Mouse (Mus musculus) heart, adult 8-10 months (tissue): ENCODE results near the gene Ankle1. TPM values are rescaled to one million over a fixed set of nuclear protein-coding genes. Genes with fewer than 3 reads are reported as not detected.
A peak's percentile ranks its signal among the peaks of the same experiment; 100 is the strongest.
"Not testable (repeated sequence)": the region's sequence is repeated elsewhere in the genome, so short reads cannot be mapped to it uniquely, and the experiment has no call there.

ENCODE experiments used
- DNase-seq: peaks from one replicate; pipeline ENCODE4 v3.0.0; 2022; ENCODE audit warnings: low spot score
- total RNA-seq, 4 experiments: library from RNA; stranded (reverse); gene quantifications; 2 replicates each; pipeline ENCODE4 v1.2.4; 2022

The Ankle1 gene
- total RNA-seq, 4 experiments from 2014 or later, result 0.11 TPM; not detected in 3

GRCm38 (mm10) chr8:71407441-71407840 is 1.6 kb downstream of the Ankle1 start:
- no peak for DNase-seq

DNA sequence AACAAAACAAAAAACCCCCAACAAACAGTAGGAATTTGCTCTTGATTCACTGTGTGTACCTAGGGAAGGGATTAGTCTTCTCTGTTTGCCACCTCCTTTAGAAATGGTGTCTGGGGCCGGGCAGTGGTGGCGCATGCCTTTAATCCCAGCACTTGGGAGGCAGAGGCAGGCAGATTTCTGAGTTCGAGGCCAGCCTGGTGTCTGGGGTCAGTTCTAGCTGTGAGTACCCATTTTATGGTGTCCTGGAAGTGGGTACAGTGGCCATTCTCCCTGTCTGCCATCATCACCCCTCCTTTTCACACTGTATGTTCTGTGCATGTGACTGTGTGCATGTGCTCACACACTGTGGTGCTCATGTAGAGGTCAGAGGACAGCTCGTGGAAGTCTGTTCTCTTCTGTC is 2.4 kb downstream of the Ankle1 start:
- no peak for DNase-seq

DNA sequence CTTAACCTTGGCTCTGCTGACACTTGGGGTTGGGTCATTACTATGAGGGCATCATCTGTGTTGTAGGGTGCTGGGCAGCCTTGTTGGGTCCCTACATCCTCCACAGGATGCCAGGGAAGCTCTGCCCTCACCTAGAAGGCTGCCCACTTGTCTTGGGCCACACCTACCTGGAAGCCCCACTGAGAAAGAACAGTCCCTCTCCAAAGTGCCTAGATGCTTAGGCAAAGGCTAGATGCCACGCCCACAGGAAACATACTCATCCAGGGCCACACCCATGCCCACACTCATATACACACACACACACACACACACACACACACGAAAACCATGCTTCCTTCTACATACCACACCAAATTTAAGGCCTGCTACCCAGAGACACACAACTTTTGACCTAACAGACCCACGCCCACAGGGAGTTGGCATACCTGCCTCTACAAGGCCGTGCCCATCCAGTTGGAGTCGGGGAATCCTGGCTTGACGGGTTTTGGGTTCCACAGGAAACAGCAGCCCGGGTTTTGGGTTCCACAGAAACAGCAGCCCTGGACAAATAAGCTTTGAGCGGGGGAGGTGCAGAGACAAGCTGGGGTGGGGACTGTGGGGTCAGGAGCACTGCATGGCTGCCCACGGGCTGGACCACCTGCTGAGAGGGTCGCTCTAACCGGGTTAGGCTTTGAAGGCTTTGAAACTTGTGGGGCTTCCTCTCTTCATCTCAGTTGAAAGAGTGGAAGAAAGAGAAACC is 5.9 kb downstream of the Ankle1 start:
- no peak for DNase-seq

GRCm38 (mm10) chr8:71422121-71422520 is 16.3 kb downstream of the Ankle1 start:
- no peak for DNase-seq

GRCm38 (mm10) chr8:71432935-71433334 is 27.1 kb downstream of the Ankle1 start:
- not testable (repeated sequence) for DNase-seq

DNA sequence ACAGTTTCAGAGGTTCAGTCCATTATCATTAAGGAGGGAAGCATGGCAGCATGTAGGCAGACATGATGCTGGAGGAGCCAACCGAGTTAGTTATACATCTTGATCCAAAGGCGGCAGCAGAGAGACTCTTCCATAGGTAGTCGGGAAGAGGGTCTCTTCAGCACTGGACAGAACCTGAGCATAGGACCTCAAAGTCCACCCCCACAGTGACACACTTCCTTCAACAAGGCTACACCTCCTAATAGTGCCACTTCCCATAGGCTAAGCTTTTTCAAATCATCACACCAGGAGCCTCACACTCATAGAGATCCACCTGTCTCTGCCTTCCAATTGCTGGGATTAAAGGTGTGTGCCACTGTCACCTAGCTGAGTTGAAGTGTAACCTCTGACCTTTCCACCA is 31.2 kb downstream of the Ankle1 start:
- no peak for DNase-seq

- DNase-seq, result peak; percentile 54
These were observed 35.6 kb downstream of the Ankle1 start for GRCm38 (mm10) chr8:71441404-71441803.

GRCm38 (mm10) chr8:71445096-71445495 is 39.3 kb downstream of the Ankle1 start:
- no peak for DNase-seq

DNA sequence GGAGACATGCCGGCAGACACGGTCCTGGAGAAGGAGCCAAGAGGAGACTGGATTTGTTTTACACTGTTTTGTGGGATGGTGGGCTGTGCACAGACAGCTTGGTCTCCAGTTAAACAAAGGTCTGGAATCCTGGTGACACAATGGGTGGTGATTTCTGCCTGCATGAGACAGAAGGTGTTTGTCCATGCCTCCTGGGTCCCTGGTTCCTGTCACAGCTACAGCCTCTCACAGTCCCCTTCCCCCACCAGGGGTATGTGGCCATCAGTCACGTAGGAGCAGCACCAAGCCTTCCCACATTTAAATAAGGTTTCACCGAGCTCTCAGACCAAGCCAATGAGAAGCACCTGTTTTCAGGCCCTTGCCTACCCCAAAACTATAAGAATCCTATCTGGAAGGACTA is 45.5 kb downstream of the Ankle1 start:
- DNase-seq, result no peak

- no peak for DNase-seq
These were observed 46.0 kb downstream of the Ankle1 start for GRCm38 (mm10) chr8:71451777-71452176.

GRCm38 (mm10) chr8:71452669-71453068 is 46.9 kb downstream of the Ankle1 start:
- DNase-seq, result no peak

DNA sequence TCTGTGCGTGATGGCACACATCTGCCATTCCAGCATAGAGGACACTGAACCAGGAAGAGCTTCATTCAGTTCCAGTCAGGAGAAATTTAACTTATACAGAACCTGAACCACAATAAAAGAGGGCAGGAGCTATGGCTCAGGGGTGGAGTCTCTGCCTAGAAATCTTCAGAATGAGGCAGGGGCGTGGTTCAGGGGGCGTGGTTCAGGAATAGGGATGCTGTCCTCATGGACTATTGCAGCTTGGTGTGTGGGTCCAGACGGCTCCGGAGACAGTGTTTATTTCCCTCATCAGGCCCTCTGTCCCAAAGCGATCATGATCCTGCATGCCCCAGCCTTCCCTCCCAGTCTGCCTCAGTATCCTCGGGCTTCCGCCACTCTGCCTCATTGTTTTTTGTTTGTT is 48.9 kb downstream of the Ankle1 start:
- DNase-seq, result no peak

- DNase-seq, result no peak
These were observed 51.1 kb downstream of the Ankle1 start for GRCm38 (mm10) chr8:71456906-71457305.

DNA sequence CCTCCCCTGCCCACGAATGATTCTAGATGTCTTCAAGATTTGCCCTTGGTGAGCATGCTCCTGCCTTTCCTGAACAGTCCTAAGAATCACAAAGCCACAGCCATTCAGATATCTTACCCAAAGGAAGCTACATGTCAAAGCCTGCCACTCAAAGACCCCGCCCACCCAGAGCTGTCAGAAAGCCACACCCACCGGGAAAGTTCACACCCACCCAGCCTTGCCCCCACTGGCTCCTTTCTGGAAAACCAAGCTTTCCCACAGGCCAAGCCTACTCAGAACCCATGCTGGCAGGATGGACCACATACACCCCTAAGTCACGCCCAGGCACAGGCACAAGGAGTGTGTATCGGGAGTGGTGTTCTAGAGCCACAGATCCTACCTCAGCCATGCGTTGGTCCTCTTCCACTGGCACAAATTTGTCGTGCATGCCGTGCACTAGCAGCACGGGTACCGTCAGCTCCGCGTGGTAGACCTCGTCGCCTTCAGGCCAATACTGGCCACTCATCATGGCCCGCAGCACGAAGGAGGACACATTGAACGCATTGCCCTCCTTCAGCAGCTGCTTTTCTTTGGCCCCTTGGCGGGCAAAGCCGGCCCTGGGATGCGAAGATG is 52.0 kb downstream of the Ankle1 start:
- DNase-seq, result no peak

Other genes starting within 250 kb of the Ankle1 start
- gene Myo9b, start 133.3 kb upstream of the Ankle1 start, total RNA-seq, result 10 to 100 TPM; 22.8 to 27.1 (median 24.2) TPM
- 10 to 100 TPM; 21.9 to 30.3 (median 26.9) TPM for gene Haus8, start 133.1 kb upstream of the Ankle1 start, total RNA-seq
- gene Use1, start 39.2 kb upstream of the Ankle1 start, total RNA-seq, result 100 to 1,000 TPM; 176 to 184 (median 181) TPM
- 10 to 100 TPM; 11.2 to 15.0 (median 13.9) TPM for gene Ocel1, start 34.7 kb upstream of the Ankle1 start, total RNA-seq
- gene Nr2f6, start 24.1 kb upstream of the Ankle1 start, total RNA-seq, result 10 to 100 TPM; 44.3 to 52.2 (median 46.2) TPM
- gene Ushbp1, start 10.2 kb upstream of the Ankle1 start, total RNA-seq, result 10 to 100 TPM; 20.8 to 33.7 (median 22.0) TPM
- 10 to 100 TPM; 70.0 to 72.7 (median 71.3) TPM for gene Babam1, start 9.1 kb upstream of the Ankle1 start, total RNA-seq
- gene Abhd8, start 57.6 kb downstream of the Ankle1 start, total RNA-seq, result 10 to 100 TPM; 21.4 to 29.6 (median 24.8) TPM
- gene Mrpl34, start 58.9 kb downstream of the Ankle1 start, total RNA-seq, result 100 to 1,000 TPM; 114 to 128 (median 119) TPM
- 10 to 100 TPM; 31.0 to 37.7 (median 33.8) TPM for gene Dda1, start 63.2 kb downstream of the Ankle1 start, total RNA-seq
- gene Ano8, start 80.0 kb downstream of the Ankle1 start, total RNA-seq, result 10 to 100 TPM; 14.1 to 17.3 (median 16.1) TPM
- 10 to 100 TPM; 17.5 to 22.2 (median 19.0) TPM for gene Gtpbp3, start 82.1 kb downstream of the Ankle1 start, total RNA-seq
- gene Plvap, start 105.7 kb downstream of the Ankle1 start, total RNA-seq, result 10 to 100 TPM; 23.8 to 29.1 (median 27.0) TPM
- gene Ccdc194, start 119.7 kb downstream of the Ankle1 start, total RNA-seq, result not detected
- 10 to 100 TPM; 13.5 to 18.7 (median 14.2) TPM for gene Bst2, start 131.4 kb downstream of the Ankle1 start, total RNA-seq
- 10 to 100 TPM; 28.8 to 31.5 (median 29.1) TPM for gene Mvb12a, start 136.9 kb downstream of the Ankle1 start, total RNA-seq
- gene Tmem221, start 152.9 kb downstream of the Ankle1 start, total RNA-seq, result under 1 TPM in 2 of 4 experiments, not detected in 2; 0.16 to 0.25 TPM
- gene Nxnl1, start 160.6 kb downstream of the Ankle1 start, total RNA-seq, result under 1 TPM in 2 of 4 experiments, not detected in 2; 0.14 to 0.19 TPM
- 100 to 1,000 TPM; 192 to 237 (median 204) TPM for gene Slc27a1, start 162.9 kb downstream of the Ankle1 start, total RNA-seq
- 10 to 100 TPM; 57.7 to 65.1 (median 62.6) TPM for gene Pgls, start 186.2 kb downstream of the Ankle1 start, total RNA-seq
- gene Fam129c, start 191.6 kb downstream of the Ankle1 start, total RNA-seq, result 1 to 10 TPM; 1.1 to 1.4 (median 1.2) TPM
- 10 to 100 TPM; 38.4 to 41.5 (median 39.9) TPM for gene Colgalt1, start 205.0 kb downstream of the Ankle1 start, total RNA-seq